Mouse (Mus musculus): Measurements from ENCODE around the gene Ube2k.
"Not testable (repeated sequence)": the region's sequence is repeated elsewhere in the genome, so short reads cannot be mapped to it uniquely, and the experiment has no call there.

Ube2k gene

DNA sequence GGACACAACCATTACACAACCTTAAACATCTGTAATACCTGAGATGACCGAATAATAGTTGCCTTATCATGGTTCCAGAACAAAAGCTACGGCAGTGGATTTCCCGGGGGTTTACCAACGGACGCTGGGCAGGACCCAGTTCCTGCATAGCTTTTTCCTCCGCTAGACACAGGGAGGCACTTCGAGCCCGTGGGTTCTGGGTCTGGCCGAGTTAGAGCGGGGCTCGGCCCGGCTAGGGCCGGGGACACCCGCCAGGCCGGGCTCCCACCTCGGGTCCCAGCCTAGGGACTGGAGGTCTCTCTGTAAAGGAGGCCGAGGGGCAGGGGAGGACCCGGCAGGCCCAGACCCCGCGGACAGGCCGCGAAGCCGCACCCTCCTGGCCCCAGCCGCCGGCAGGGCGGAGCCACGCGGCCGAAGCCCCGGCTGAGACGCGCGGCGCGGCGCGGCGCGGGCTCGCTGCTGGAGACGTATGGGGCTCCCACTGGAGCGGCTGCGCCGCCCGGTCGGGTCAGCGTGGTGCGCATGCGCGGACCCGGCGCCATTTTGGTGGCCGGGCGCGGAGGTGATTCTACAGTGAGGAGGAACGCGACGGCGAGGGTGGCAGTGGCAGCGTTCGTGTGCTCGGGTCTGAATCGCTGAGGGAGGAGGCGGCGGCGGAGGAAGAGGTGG lies at the start of gene Ube2k, which contains the start of gene Smim14:
Gene Ube2k (plus strand): TSS at position 483 of the 669 bp plus-strand sequence.
Gene Smim14 (minus strand): TSS at position 434 of the 669 bp plus-strand sequence.
- DNase-seq: peak; percentile 92

DNA sequence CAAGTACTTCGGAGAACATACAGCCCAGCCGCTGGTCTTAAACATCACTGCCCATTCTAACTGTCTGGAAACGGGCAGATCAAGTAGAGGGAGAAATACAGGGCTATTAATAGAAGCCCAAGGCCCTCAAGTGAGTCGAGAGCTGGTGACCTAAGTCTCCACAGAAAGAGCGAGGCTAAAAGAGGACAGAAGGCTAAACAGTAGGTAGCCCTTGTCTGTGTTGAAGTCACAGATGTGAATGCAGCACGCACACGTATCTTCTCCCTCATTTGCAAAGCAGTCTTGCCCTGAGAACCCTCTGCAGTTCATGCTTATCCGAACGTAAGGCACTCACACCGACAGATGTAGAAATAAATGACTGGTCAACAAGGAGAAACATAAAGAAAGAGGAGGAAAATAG lies 49.7 kb upstream of the Ube2k start:
- no peak for DNase-seq

DNA sequence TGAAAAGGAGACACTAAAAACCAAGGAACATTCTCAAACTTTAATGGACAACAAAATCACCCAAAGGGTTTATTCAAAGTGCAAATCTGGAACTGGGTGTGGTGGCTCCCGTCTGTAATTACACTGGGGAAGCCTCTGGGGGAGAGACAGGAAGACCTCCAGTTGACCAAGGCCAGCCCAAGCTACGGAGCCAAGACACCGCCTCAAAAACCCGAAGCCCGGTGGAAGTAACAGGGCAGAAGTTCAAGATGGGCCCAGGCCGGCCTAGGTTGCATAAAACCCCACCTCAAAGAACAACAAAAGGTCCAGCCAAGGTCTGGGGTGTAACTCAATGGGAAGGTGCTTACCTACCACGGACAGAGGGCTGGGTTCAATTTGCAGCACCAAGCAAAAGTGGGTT lies 48.3 kb upstream of the Ube2k start:
- no peak for DNase-seq

DNA sequence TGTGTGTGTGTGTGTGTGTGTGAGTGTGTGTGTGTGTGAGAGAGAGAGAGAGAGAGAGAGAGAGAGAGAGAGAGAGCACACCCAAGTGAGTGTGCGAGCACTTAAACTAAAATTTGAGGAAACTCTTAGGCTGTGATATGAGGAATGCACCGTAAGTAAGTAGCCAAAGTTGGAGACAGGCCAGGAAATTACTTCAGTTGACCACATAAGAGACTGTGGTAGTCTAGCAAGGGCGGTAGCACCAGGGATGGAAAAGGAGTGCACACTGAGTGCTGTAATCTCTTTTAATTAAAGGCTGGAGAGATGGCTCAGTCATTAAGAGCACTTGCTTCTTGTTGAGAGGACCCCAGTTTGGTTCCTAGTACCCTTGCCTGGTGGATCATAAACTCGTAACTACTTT lies 47.2 kb upstream of the Ube2k start:
- peak in 1 of 2 experiments; percentile 19 for DNase-seq

DNA sequence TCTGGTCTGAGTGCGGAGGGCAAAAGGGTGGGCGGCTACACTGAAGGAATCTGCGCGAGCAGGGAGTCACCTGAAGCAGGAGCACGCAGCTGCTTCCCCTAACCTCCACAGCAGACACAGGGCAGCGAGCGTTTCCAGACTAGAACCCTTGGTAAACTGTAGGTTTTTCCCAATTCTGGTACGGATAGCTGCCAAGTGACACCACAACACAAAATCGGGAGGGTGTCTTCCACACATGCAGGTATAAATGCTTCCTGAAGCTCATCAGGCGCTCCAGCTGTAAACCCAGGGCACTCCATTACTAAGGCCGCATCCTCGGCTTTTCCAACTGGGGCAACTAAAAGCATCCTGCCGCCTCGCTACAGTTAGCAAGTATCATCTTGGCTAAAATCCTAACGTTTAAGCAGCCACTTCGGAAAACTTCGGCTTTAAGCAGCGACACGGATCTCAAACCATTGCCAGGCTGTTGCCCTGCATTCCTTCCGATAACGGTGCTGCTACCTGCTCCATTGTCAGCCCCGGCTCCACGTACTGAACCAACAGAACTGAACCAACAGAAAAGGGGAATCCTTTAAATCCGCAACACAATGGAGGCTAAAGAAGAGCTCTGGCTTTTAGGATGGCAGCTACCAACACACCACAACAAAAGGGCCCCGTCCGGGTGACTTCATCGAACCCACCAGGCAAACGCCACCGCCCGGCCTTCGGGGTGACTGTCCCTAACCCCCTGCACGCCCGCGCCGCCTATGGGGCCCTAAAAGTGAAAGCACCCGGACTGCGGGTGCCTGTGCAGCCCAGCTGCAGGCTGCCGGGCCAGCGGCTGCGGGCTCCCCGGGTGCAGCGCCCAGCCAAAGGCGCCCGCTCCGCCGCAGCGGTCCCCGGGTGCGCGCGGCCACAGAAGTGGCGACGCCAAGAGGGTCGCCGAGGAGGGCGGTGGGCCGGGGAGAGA lies 45.0 kb upstream of the Ube2k start:
- peak; percentile 37 to 51 for DNase-seq

DNA sequence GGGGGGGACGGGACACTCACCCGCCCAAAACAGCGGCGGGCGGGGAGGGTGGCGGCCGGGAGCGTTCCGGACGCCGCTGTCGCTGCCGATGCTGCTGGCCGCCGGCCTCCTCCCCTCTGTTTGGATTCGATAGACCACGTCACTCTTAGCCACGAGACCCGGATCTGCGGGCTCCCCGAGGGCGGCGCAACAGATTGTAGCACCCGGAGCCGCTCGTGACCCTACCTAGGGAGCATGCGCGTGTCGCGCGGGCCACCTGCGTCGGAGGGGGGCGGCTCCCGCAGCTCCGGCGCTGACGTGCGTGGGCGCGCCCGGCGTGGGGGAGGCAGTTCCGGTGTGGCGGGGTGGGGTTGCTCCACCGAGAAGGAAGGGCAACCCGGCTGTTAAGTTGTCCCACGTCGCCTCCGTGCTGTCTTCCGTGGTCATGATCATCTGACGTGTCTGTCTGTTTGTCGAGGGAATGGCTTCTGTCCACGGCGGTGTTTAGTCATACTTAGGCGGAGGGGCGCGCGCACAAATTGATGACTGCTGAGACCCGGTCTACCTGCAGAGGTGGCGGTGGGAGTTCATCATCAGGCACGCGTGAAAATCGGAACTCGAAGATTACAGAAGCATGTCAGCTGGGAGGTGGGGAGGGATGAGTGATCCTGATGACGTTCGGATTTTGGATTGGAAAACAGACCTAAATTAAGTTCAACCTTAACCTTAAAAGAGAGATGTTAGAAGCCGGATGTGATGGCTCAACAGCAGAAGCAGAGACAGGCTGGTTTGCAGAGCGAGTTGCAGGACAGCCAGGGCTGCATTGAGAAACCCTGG lies 44.1 kb upstream of the Ube2k start, which contains the start of gene Gm43552:
Gene Gm43552 (minus strand): TSS at position 118 of the 816 bp plus-strand sequence.
- DNase-seq: peak; percentile 96

DNA sequence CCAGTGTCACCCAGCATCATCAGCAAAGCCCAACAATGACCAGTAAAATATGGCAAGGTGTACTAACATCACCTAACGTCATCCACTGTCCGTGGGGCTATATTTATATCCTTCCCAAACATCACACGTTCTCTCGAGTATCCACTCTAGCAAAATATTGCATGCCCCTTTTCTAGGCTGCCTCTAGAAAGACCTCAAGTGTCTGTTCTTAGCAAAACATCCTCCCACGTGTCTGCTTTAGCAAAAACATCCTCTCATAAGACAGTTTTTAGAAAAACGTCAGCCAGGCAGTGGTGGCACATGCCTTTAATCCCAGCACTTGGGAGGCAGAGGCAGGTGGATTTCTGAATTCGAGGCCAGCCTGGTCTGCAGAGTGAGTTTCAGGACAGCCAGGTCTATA lies 36.8 kb upstream of the Ube2k start:
- DNase-seq: no peak

DNA sequence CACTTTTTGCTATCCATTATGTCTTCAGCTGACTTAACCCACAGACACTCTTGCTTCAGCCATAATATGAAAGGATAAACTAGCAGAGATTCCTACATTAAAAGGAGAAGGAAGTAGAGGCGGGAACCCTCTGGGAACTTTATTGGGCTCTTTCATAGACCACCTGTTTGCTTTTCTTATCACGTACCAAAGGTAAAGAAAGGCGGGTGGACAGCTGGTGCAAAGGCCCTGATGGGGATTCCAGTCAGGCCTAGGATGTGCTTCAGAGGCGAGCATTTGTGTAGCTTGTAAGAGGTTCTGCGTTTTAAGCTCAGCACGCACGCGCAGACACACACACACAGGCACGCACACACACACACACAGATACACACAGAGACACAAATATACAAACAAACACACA lies 35.6 kb upstream of the Ube2k start:
- no peak for DNase-seq

DNA sequence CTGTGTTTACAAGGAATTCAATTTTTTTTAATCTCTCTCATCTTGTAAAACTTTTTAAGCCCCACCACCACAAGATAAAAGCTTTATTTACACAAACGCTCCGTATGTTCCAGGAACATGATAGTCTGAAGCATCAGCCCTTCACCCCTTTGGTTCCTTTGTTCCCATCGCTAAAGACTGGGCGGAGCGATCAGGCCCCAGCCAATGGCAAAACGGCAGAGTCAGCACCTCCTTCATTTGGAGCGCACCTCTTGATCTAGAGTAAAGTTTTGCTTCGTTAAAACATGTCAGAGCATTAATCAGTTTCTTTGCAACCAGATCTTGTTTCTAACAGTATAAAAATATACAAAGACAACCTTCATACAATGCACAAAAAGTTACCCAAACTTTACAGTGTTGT lies 31.2 kb upstream of the Ube2k start:
- DNase-seq: no peak

DNA sequence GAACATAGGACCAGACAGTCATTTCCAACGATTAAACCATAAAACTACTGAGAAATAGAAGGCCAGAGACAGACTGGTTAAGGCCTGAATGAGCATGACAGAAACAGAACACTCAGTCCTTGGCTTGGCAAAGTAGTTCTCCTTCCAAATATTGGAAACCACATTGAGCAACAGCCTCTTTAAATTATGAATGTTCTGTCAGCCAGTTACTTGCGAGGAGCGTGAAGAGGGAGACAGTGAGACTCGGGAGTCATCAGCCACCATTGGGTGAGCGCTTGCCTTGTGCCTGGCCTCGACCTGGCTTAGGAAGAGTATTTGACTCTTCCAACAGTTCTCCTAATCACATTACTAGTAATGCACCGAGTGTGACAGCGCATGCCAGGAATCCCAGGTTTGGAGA lies 28.6 kb upstream of the Ube2k start:
- DNase-seq: no peak

DNA sequence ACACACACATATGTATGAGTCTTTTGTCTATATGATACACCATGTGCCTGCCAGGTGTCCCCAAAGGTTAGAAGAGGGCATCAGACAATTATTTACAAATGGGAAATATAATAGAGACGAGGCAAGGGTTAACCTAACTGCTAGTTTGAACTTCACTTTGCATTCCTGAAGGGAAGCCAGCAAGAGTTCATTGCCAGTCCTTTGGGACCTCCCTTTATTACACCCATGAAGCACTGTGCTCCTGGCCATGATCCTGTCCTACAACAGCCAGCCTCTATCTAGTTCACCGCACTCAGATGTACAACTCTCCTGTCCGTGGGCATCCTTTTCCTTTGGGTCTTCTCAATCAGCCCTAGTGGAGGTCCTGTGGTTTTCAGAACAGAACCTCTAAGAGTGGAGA lies 23.5 kb upstream of the Ube2k start:
- no peak for DNase-seq

DNA sequence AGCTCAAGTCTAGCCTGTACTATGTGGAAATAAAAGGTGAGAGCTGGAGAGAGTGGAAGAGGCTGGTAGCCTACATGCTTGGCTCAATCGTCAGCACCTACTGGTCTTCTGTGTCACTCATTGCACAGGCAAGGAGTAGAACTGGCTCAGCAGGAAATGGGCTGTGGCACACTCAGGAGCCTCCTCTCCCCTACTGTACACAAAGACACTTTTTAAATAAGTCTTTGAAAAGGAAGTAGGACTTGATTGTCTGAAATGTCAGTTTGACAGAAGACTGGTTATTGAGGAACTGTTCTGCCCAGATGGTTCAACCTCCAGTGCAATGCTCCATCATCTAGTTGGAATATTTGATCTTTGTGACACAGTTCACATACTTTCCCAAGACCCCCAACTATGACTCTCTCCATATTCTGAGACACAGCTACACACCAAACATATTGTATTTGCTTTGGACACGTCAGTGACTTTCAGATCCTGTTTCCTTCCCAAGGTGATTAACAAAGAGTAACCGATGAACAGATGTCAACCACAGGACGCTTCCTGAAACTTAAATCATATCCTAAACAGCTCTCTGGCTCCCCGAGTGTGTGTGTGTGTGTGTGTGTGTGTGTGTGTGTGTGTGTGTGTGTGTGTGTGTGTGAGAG lies 22.3 kb upstream of the Ube2k start:
- no peak for DNase-seq

DNA sequence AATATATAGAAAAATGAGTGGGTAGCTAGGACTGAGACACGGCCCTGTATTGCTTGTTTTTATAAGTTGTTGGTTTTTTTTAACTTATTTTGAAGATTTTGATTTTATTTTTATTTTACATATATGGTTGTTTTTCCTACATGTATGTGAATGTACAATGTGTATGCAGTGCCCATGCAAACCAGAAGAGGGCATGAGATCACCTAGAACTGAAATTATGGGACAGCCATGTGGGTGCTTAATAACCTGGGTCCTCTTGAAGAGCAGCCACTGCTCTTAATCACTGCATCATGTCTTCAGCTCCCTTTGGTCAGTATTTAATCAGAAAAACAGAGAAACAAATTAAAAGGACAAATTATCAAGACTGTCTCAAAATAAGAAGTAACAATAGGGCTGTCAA lies 15.2 kb upstream of the Ube2k start:
- no peak for DNase-seq

DNA sequence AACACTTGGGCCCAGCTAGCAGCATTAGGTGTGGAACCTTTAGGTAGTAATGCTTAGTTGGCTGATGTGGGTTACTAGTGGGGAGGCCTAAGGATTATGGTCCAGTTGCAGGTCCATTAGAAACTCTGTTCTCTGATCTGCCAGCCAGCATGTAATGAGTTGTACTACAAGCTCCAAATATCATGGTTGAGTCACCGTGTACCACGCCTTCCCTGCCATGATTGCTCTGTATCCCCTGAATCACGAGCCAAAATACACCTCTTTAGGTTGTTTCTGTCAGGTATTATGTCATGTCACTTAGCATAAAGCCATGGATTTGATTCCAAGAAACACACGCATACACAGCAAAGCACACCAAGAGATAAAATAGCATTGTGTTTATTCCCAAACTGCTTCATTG lies 12.2 kb upstream of the Ube2k start:
- no peak for DNase-seq

DNA sequence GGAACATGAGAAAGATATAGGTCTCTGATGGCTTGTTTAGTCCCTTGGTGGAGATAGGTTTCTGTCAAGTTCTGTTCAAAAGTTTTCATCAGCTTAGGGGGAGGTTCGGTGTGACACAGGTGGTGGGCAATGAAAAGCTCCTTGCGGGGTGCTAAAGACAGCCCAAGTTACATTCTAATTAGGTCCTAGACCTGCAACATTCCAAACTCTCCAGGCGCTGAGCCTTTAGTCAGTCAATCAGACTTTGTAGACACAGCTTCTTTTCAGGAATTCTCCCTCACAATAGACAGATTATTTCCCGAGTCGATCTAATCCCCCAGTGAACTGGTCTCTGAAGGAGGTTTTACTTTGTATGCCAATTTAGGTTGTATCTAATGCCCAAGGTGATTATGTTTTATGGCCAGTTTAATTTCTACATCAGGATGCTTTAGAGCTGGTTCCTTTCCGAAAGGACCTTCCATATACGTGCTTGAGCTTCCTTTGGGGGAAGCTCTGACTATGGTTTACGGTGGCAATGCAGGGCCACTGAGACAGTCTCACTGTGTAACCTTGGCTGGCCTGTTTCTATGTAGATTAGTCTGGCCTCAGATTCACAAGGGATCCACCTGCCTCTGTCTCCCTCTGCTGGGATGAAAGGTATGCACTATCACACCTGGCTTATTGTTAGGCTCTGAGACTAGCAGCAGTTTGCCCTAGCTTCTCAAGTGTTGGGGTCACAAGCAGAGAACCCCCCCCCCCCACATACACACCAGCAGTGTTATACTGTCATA lies 11.2 kb upstream of the Ube2k start:
- peak in 1 of 2 experiments; percentile 16 for DNase-seq

DNA sequence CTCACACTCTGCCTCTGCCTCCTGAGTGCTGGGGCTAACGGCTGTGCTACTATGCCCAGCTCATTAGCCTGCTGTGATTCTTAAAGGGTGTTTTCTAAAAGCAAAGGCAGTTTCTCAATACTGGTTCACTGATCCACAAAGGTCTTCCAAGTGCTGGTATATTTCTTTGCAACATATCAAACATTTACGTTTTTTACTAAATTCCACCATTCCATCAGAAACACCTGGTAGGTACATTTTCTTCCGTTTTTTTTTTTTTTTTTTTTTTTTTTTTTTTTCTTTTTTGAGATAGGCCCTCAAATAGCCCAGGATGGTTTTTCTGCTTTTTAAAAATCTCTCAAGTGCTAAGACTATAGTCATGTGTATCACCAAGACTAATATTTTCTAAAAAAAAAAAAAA lies 5.8 kb upstream of the Ube2k start:
- DNase-seq: no peak

DNA sequence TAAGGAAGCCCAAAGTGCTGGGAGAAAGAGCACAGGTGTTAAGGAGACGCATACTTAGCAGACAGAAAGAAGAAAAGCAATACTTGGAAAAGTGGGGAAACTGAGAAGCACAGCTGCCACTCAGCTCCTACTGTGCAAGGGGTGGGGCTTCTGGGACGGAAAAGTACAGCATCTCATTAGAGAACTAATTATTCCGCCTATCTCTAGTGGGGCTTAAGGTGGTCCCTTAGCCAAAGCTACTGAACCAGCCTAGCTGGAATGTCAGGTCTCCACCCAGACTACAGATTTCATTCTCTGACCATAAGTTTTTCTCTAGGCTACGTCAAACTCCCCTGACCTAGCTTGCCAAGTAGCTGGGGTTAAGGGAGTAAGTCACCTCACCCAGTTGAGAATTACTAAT lies 2.5 kb upstream of the Ube2k start:
- DNase-seq: peak in 1 of 2 experiments; percentile 11

DNA sequence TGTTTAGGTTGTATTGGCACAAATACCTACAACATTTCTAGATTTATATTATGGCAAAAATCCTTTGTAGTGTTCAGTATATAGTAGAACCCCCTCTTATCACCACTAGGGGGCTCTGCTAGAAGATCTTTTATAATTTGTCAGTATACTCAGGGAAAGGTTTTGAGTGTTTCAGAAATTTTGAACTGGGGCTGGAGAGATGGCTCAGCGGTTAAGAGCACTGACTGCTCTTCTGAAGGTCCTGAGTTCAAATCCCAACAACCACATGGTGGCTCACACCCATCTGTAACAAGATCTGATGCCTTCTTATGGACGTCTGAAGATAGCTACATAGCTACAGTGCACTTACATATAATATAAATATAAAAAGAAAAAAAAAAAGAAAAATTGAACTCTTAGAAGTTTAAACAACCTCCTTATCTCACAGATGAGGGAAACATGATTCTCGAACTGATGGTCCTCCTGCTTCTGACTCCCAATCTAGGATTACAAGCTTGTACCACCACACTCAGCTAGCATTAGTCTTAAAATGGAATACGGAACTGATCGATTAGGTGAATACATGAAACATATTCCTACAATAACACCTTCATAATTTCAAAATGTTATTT lies 1.5 kb upstream of the Ube2k start:
- peak; percentile 33 to 62 for DNase-seq

DNA sequence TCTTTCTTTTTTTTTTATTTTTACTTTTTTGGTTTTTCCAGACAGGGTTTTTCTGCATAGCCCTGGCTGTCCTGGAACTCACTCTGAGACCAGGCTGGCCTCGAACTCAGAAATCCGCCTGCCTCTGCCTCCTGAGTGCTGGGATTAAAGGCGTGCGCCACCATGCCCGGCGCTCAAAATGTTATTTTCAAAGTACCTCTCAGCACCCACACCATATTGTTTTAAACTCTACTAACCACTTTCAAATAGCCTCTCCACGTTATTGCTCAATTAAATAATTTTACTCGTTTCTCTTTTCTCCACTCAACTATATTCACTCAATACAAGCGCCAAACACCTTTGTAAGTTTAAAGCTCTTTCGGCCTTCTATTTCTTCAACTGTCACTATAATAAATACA lies 966 bp upstream of the Ube2k start:
- DNase-seq: not testable (repeated sequence)

DNA sequence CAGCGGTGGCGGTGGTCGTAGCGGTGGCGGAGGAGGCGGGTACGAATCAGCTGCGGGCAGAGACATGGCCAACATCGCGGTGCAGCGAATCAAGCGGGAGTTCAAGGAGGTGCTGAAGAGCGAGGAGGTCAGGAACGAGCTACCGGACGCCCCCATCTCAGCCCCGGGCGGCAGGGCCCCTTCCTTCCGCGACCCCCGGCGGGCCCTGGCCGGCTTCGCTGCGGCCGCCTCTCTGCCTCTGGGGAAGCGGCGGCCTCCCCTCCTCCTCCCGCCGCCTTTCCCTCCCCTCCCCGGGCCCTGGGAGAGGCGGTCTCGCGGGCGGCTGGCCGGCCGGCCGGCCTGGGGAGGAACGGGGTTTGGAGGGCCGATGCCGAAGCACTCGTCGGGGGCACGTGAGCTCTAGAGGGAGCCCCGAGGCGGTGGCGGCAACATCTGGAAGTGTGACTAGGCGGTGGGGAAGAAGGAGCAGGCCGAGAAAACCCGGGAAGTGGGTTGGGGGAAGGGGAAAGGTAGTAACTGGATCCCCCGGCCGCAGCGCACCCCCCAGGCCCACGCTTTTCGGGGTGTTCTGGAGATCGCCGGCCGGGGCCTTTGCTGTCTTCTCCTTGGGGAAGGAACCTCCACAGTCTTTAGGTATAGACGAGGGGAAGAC lies 513 bp downstream of the Ube2k start:
- peak in 1 of 2 experiments; percentile 10 for DNase-seq

DNA sequence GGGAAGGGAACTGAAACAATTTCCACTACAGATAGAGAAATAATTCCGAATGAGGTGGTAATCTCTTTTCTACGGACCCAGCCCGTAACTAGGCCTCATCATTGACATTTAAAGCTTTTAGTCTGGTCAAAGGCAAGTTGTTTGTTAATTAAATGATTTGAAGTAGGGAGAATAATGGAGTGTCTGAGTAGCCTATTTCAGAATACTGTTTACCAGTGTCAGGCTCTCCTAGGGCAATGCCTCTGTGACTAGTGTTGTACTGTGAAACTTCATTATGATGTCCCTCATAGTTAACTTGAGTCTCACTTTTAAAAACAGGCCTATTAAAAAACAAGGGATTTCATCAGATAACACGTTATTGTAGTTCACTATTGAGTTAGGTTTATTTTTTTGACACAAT lies 1.1 kb downstream of the Ube2k start:
- no peak for DNase-seq

Measured in kidney, adult 8-10 months (tissue).